Mouse (Mus musculus): ENCODE results near the gene A730049H05Rik. TPM values are rescaled to one million over a fixed set of nuclear protein-coding genes. Genes with fewer than 3 reads are reported as not detected.

A730049H05Rik gene
- total RNA-seq (2021): under 1 TPM in 1 of 2 experiments, not detected in 1; 0.38 TPM

- no peak for DNase-seq
- intact Hi-C loops (cut with DNase I): no loop called here
These were observed at the start of gene A730049H05Rik for GRCm38 (mm10) chr6:92816311-92816751. Gene A730049H05Rik (plus strand): TSS chr6:92816478.

GRCm38 (mm10) chr6:92776356-92776755 lies 39.9 kb upstream of the A730049H05Rik start:
- DNase-seq: peak; percentile 38 to 63

GRCm38 (mm10) chr6:92779140-92779934 lies 36.9 kb upstream of the A730049H05Rik start:
- intact Hi-C loops (cut with DNase I): no loop called here
- DNase-seq: no peak

More at GRCm38 (mm10) chr6:92776356-92776755, 39.9 kb upstream of the A730049H05Rik start:
- intact Hi-C loops (cut with DNase I): no loop called here

GRCm38 (mm10) chr6:92779935-92780205 lies 36.4 kb upstream of the A730049H05Rik start:
- DNase-seq: no peak

GRCm38 (mm10) chr6:92781446-92781845 lies 34.8 kb upstream of the A730049H05Rik start:
- DNase-seq: no peak
- intact Hi-C loops (cut with DNase I): no loop called here

More at GRCm38 (mm10) chr6:92779935-92780205, 36.4 kb upstream of the A730049H05Rik start:
- intact Hi-C loops (cut with DNase I): no loop called here

- intact Hi-C loops (cut with DNase I): loop anchor here (2.0 to 5.0 kb wide), 3 partner anchors 123 to 938 kb away; no protein-coding TSS in a partner anchor
- peak; percentile 67 to 80 for DNase-seq
These were observed 31.5 kb upstream of the A730049H05Rik start for GRCm38 (mm10) chr6:92784782-92785181.

- intact Hi-C loops (cut with DNase I): loop anchor here (1.0 to 5.0 kb wide), 4 partner anchors 120 to 935 kb away; no protein-coding TSS in a partner anchor
- no peak for DNase-seq
These were observed 29.4 kb upstream of the A730049H05Rik start for GRCm38 (mm10) chr6:92786701-92787375.

- DNase-seq: peak; percentile 94
These were observed 28.9 kb upstream of the A730049H05Rik start for GRCm38 (mm10) chr6:92787376-92787712.

GRCm38 (mm10) chr6:92793804-92794203 lies 22.5 kb upstream of the A730049H05Rik start:
- DNase-seq: no peak
- intact Hi-C loops (cut with DNase I): no loop called here

More at GRCm38 (mm10) chr6:92787376-92787712, 28.9 kb upstream of the A730049H05Rik start:
- intact Hi-C loops (cut with DNase I): loop anchor here (1.0 to 5.0 kb wide), 4 partner anchors 120 to 935 kb away; no protein-coding TSS in a partner anchor

GRCm38 (mm10) chr6:92801462-92801861 lies 14.8 kb upstream of the A730049H05Rik start:
- intact Hi-C loops (cut with DNase I): no loop called here
- no peak for DNase-seq

GRCm38 (mm10) chr6:92802421-92802820 lies 13.9 kb upstream of the A730049H05Rik start:
- intact Hi-C loops (cut with DNase I): no loop called here
- no peak for DNase-seq

GRCm38 (mm10) chr6:92803213-92803612 lies 13.1 kb upstream of the A730049H05Rik start:
- peak; percentile 66 to 69 for DNase-seq
- intact Hi-C loops (cut with DNase I): no loop called here

- no peak for DNase-seq
- intact Hi-C loops (cut with DNase I): no loop called here
These were observed 11.9 kb upstream of the A730049H05Rik start for GRCm38 (mm10) chr6:92804254-92804971.

- intact Hi-C loops (cut with DNase I): no loop called here
- no peak for DNase-seq
These were observed 6.5 kb upstream of the A730049H05Rik start for GRCm38 (mm10) chr6:92809818-92810217.

- no peak for DNase-seq
- intact Hi-C loops (cut with DNase I): no loop called here
These were observed 5.7 kb upstream of the A730049H05Rik start for GRCm38 (mm10) chr6:92810628-92811027.

GRCm38 (mm10) chr6:92811566-92811965 lies 4.7 kb upstream of the A730049H05Rik start:
- DNase-seq: no peak
- intact Hi-C loops (cut with DNase I): no loop called here

GRCm38 (mm10) chr6:92812702-92813370 lies 3.4 kb upstream of the A730049H05Rik start:
- peak in 1 of 2 experiments; percentile 30 for DNase-seq
- intact Hi-C loops (cut with DNase I): no loop called here

- no peak for DNase-seq
- intact Hi-C loops (cut with DNase I): no loop called here
These were observed 1.4 kb downstream of the A730049H05Rik start for GRCm38 (mm10) chr6:92817661-92818060.

GRCm38 (mm10) chr6:92821606-92822005 lies 5.3 kb downstream of the A730049H05Rik start:
- intact Hi-C loops (cut with DNase I): no loop called here

GRCm38 (mm10) chr6:92822006-92822405 lies 5.7 kb downstream of the A730049H05Rik start:
- intact Hi-C loops (cut with DNase I): no loop called here

More at GRCm38 (mm10) chr6:92821606-92822005, 5.3 kb downstream of the A730049H05Rik start:
- DNase-seq: no peak

More at GRCm38 (mm10) chr6:92822006-92822405, 5.7 kb downstream of the A730049H05Rik start:
- DNase-seq: no peak

Measured in heart, postnatal 10 days (tissue).